Mouse (Mus musculus) kidney, postnatal 0 days (tissue): ENCODE results near the gene Gm12184. TPM values are rescaled to one million over a fixed set of nuclear protein-coding genes. Genes with fewer than 3 reads are reported as not detected.
"Not testable (repeated sequence)": the region's sequence is repeated elsewhere in the genome, so short reads cannot be mapped to it uniquely, and the experiment has no call there.

Experiments used
- ATAC-seq: fragments of 200-750 bp; cut with Nextera tagmentation; replicated peaks from 2 replicates; pipeline ENCODE4 v1.8.0; 2017; ENCODE audit warnings: low read depth, moderate number of reproducible peaks, moderate TSS enrichment, moderate library complexity; ENCODE audit not compliant: low FRiP score
- DNase-seq: peaks from one replicate; pipeline ENCODE4 v3.0.0-alpha.2; 2016; ENCODE audit warnings: low spot score
- H3K27ac ChIP-seq: fragments of 300-500 bp; sonication (generic); 2 replicates; pipeline ENCODE4 v1.5.1; 2014; ENCODE audit warnings: mild to moderate bottlenecking
- H3K27me3 ChIP-seq: fragments of 300-500 bp; sonication (generic); 2 replicates; pipeline ENCODE4 v1.6.1; 2014; ENCODE audit warnings: low read length, mixed read lengths; ENCODE audit not compliant: insufficient read depth
- H3K36me3 ChIP-seq: fragments of 300-500 bp; sonication (generic); 2 replicates; pipeline ENCODE4 v1.6.1; 2014; ENCODE audit warnings: low read length, mixed read lengths; ENCODE audit not compliant: insufficient read depth
- H3K4me1 ChIP-seq: fragments of 300-500 bp; sonication (generic); replicated peaks from 2 replicates; pipeline ENCODE4 v1.6.1; 2014; ENCODE audit warnings: antibody characterized with exemption, low read length, mixed read lengths; ENCODE audit not compliant: insufficient read depth
- H3K4me2 ChIP-seq: fragments of 300-500 bp; sonication (generic); 2 replicates; pipeline ENCODE4 v1.6.1; 2014; ENCODE audit warnings: mild to moderate bottlenecking, low read length, moderate library complexity, mixed read lengths
- H3K4me3 ChIP-seq: fragments of 300-500 bp; sonication (generic); replicated peaks from 2 replicates; pipeline ENCODE4 v1.5.1; 2014; ENCODE audit warnings: low read depth, low read length
- H3K9ac ChIP-seq: fragments of 300-500 bp; sonication (generic); 2 replicates; pipeline ENCODE4 v1.6.1; 2014; ENCODE audit warnings: low read depth, low read length
- H3K9me3 ChIP-seq: fragments of 300-500 bp; sonication (generic); replicated peaks from 2 replicates; pipeline ENCODE4 v1.6.1; 2016; ENCODE audit warnings: low read length, inconsistent platforms, mixed read lengths
- CTCF ChIP-seq: IDR thresholded peaks from 2 replicates; pipeline ENCODE4 v1.5.1; 2016; ENCODE audit warnings: antibody characterized with exemption, low read depth, mild to moderate bottlenecking, moderate library complexity
- WGBS: fragments of 180-500 bp; shearing (Covaris S2); extraction: QIAGEN DNeasy Blood & Tissue Kit; methylation state at CpG from one replicate; pipeline ENCODE4 v1.1.7; 2014; 5-methylcytosine and 5-hydroxymethylcytosine counted together
- polyA plus RNA-seq: library from polyadenylated mRNA; unstranded; fragments of >200 nt; fragmentation: Nextera tagmentation; extraction: Ambion mirVana; gene quantifications from 2 replicates; pipeline ENCODE4 v1.2.1, GENCODE M21; 2015

Gene Gm12184
- polyA plus RNA-seq, 1 experiment from 2014 or later: 10.3 TPM

DNA sequence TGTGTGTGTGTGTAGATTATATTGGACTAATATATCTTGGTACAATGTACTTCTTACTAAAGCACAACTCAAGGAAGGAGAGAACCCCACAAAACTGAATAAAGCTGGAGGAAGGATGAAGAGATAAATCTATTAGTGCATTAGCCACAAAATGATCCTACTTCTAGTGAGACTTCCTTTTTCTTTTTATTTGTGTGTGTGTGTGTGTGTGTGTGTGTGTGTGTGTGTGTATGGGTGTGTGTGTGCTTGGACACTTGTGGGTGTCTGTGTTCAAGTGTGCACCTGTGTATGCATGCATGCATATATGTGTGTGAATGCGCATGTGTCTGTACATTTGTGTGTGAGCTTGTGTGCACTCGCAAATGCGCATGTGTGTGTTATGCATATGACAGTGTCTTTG lies 33.3 kb downstream of the Gm12184 start:
- H3K4me2 ChIP-seq: no peak overlapping the region
- ATAC-seq (no peak), DNase-seq (no peak)
- H3K9me3 ChIP-seq: no peaks in the 10 kb centered on the region
- H3K27me3 ChIP-seq: no peaks in the 10 kb centered on the region
- no peaks in the 10 kb centered on the region; the same call in 1 of the 2 replicates for H3K4me1 ChIP-seq
- H3K36me3 ChIP-seq: no peaks in the 10 kb centered on the region
- H3K27ac ChIP-seq: no peak overlapping the region
- no peak for TF ChIP-seq CTCF
- WGBS: 96% methylated on average over 3 of the region's 3 CpGs
- no peak overlapping the region for H3K4me3 ChIP-seq
- H3K9ac ChIP-seq: no peak overlapping the region

DNA sequence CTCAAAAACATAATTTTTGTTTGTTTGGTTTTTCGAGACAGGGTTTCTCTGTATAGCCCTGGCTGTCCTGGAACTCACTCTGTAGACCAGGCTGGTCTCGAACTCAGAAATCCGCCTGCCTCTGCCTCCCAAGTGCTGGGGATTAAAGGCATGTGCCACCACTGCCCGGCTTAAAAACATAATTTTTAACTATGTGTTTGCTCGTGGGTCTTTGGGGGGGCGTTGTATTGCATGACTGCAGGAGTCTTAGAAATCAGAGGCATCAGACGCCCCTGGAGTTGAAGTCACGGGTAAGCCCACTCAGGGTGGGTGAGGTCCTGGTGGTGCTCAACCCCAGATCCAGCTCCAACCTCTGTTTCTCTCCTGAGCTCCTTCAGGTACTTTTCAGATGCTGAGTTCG lies 34.6 kb downstream of the Gm12184 start:
- not testable (repeated sequence) for H3K27ac ChIP-seq, H3K27me3 ChIP-seq, ATAC-seq, H3K9me3 ChIP-seq, H3K9ac ChIP-seq, H3K4me1 ChIP-seq, DNase-seq, H3K36me3 ChIP-seq, H3K4me3 ChIP-seq, H3K4me2 ChIP-seq
- 90% methylated on average over 9 of the region's 9 CpGs for WGBS

DNA sequence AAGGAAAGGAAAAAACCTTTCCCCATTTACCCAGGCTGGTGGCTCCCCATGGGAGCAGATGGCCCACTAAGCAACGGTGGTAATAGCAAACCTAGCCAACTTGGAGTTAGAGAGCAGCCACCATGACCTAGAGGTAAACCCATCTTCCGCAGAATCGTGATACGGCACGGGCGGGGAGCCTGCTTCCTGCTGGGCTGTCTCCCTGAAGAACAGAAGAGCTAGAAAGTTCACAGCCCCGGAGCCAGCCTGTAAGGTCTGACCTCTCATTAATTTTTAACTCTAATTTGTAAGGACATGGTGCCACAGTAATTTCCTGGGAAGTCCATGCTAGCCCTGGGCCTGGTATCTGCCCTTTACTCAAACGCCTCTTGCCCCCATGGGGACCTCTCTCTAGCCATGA lies 35.5 kb downstream of the Gm12184 start:
- TF ChIP-seq CTCF: no peak
- no peaks in the 10 kb centered on the region for H3K9me3 ChIP-seq
- no peak overlapping the region for H3K9ac ChIP-seq
- DNase-seq (no peak), ATAC-seq (0 out of 2 replicates have a peak, but pooled peaks have one; percentile 18)
- WGBS: 24% methylated on average over 8 of the region's 8 CpGs
- peak overlapping the region; percentile 18; the same call in 1 of the 2 replicates for H3K4me2 ChIP-seq
- no peaks in the 10 kb centered on the region for H3K27me3 ChIP-seq
- no peak overlapping the region for H3K27ac ChIP-seq
- no peak overlapping the region for H3K4me3 ChIP-seq
- H3K4me1 ChIP-seq: no peaks in the 10 kb centered on the region; the same call in 1 of the 2 replicates
- no peaks in the 10 kb centered on the region for H3K36me3 ChIP-seq

DNA sequence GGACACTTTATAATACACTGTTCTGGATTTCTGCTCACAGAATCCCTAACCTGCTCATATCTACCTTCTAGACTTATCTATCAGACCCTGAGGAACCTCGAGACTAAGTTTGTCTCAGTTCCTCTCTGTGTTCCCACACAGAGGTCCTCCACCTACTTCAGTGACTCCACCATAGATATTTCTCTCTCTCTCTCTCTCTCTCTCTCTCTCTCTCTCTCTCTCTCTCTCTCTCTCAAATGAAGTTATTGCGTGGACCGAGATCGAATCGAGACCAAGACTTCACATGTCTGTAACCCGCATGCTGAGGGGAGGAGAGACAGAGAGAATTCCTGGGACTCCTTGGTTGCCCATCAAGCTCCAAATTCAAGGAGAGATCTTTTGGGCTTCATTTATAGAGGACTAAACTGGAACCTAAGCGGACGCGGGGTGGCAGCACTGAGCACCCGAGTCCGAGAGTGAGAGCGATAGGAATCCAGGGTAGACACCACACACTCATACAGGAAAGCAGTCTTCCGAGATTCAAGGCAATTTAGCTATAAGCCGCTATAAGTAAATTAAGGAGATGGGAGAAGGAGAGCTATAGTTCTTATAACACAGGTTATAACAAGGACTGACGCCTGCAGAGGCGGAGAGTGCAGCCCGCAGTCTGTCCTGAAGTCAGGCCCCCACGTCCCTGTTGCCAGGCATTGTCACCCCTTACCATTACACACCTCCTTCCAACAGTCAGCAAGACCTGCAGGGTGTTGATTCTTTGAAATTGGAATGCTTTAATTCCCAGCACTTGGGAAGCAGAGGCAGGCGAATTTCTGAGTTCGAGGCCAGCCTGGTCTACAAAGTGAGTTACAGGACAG lies 36.3 kb downstream of the Gm12184 start:
- Histone ChIP-seq H3K4me1 (no peaks in the 10 kb centered on the region; the same call in 1 of the 2 replicates), H3K9ac (no peak overlapping the region), H3K4me2 (peak overlapping the region; percentile 54), H3K27me3 (no peaks in the 10 kb centered on the region), H3K27ac (no peak overlapping the region), H3K36me3 (no peaks in the 10 kb centered on the region), H3K4me3 (no peak overlapping the region), H3K9me3 (no peaks in the 10 kb centered on the region)
- peak; percentile 59; the same call in 1 of the 2 replicates for ATAC-seq
- 20% methylated on average over 20 of the region's 20 CpGs for WGBS
- TF ChIP-seq CTCF: peak; percentile 89
- peak; percentile 95 for DNase-seq

DNA sequence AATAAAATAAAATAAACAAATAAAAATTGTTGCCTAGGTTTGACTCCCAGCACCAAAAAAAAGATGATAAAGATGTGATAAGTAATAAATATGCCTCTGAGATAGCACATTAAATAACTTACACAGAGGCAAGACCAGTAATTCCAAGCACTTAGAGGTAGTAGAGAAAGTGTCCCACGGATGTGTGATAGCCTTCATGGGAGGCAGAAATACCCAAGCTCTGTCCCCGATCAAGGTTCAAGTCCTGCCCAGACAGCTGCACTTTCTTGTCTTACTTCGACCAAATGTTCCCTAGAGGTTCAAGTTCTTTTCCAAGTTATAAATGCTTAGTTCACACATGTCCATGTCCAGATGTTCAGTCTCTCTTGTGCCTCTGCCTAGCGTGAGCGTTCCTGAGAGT lies 37.2 kb downstream of the Gm12184 start:
- ATAC-seq (no peak), DNase-seq (no peak)
- no peaks in the 10 kb centered on the region; the same call in 1 of the 2 replicates for H3K4me1 ChIP-seq
- WGBS: 84% methylated on average over 5 of the region's 5 CpGs
- no peaks in the 10 kb centered on the region for H3K36me3 ChIP-seq
- H3K4me2 ChIP-seq: no peak overlapping the region
- no peak for TF ChIP-seq CTCF
- H3K4me3 ChIP-seq: no peak overlapping the region
- H3K27me3 ChIP-seq: no peaks in the 10 kb centered on the region
- no peak overlapping the region for H3K27ac ChIP-seq
- H3K9ac ChIP-seq: no peak overlapping the region
- H3K9me3 ChIP-seq: no peaks in the 10 kb centered on the region

DNA sequence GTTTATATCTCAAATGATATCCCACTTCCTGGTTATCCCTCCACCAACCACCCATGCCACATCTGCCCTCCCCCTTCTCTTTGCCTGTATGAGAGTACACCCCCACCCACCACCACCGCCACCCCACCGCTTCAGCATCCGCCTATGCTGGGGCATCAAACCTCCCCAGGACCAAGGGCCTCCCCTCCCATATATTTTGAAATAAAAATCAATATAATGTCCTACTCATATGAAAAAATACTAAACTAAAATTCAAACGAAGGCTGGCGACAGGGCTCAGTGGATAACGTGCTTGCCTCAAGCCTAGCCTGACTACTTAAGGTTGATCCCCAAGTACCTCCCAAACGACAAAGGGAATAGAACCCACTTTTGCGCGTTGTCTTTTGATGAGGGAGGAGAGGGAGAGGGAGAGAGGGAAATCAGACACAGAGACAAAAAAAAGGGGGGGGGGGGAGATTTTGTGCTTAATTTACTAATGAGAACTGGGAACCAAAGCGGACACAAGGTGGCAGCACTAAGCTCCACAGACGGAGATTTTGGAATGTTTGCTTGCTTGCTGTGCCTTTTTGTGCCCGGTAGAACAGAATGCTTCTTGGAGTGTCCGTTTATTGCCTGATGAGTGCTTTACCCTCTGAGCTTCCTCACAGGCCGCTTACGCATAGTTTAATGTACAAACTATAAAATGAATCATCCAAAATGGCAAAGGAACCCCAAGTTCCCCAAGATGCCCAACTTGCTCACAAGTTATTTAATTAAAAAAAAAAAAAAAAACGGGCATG lies 38.0 kb downstream of the Gm12184 start:
- H3K9ac ChIP-seq: no peak overlapping the region
- ATAC-seq: peak; percentile 31; the same call in 1 of the 2 replicates
- TF ChIP-seq CTCF: peak; percentile 82
- no peaks in the 10 kb centered on the region for H3K36me3 ChIP-seq
- no peaks in the 10 kb centered on the region for H3K9me3 ChIP-seq
- no peaks in the 10 kb centered on the region for H3K27me3 ChIP-seq
- peak overlapping the region; percentile 27 for H3K4me3 ChIP-seq
- H3K4me2 ChIP-seq: peak overlapping the region; percentile 55
- no peaks in the 10 kb centered on the region; the same call in 1 of the 2 replicates for H3K4me1 ChIP-seq
- DNase-seq: peak; percentile 94
- 0 out of 2 replicates have a peak overlapping the region, but pooled peaks have one; percentile 0 for H3K27ac ChIP-seq
- WGBS: 11% methylated on average over 16 of the region's 16 CpGs
